Mouse (Mus musculus): ENCODE results near the gene 4921509C19Rik. TPM values are rescaled to one million over a fixed set of nuclear protein-coding genes. Genes with fewer than 3 reads are reported as not detected.
"Not testable (repeated sequence)": the region's sequence is repeated elsewhere in the genome, so short reads cannot be mapped to it uniquely, and the experiment has no call there.

4921509C19Rik gene
- total RNA-seq (2022): not detected

- not testable (repeated sequence) for DNase-seq (ENCODE audit: low spot score in 2 of 2)
These were observed at the start of gene 4921509C19Rik for GRCm38 (mm10) chr2:151476053-151476452. TSS of gene 4921509C19Rik (minus strand) at chr2:151476153.

GRCm38 (mm10) chr2:151525520-151525919, 49.6 kb upstream of the 4921509C19Rik start:
- DNase-seq (ENCODE audit: low spot score in 2 of 2): no peak

- no peak for DNase-seq (ENCODE audit: low spot score in 2 of 2)
These were observed 48.5 kb upstream of the 4921509C19Rik start for GRCm38 (mm10) chr2:151524324-151525041.

GRCm38 (mm10) chr2:151519000-151519399, 43.0 kb upstream of the 4921509C19Rik start:
- DNase-seq (ENCODE audit: low spot score in 2 of 2): no peak

- peak in 1 of 2 experiments; percentile 38 for DNase-seq (ENCODE audit: low spot score in 2 of 2)
These were observed 37.8 kb upstream of the 4921509C19Rik start for GRCm38 (mm10) chr2:151513525-151514285.

- peak; percentile 48 to 57 for DNase-seq (ENCODE audit: low spot score in 2 of 2)
These were observed 36.2 kb upstream of the 4921509C19Rik start for GRCm38 (mm10) chr2:151512199-151512598.

- DNase-seq (ENCODE audit: low spot score in 2 of 2): no peak
These were observed 28.3 kb upstream of the 4921509C19Rik start for GRCm38 (mm10) chr2:151504226-151504625.

GRCm38 (mm10) chr2:151500442-151501007, 24.6 kb upstream of the 4921509C19Rik start:
- DNase-seq (ENCODE audit: low spot score in 2 of 2): no peak

- DNase-seq (ENCODE audit: low spot score in 2 of 2): no peak
These were observed 22.4 kb upstream of the 4921509C19Rik start for GRCm38 (mm10) chr2:151498358-151498757.

- peak; percentile 92 to 97 for DNase-seq (ENCODE audit: low spot score in 2 of 2)
These were observed 18.3 kb upstream of the 4921509C19Rik start, which contains the start of gene Nsfl1c for GRCm38 (mm10) chr2:151494035-151494803. TSS of gene Nsfl1c (plus strand) at chr2:151494182.

GRCm38 (mm10) chr2:151486496-151486895, 10.5 kb upstream of the 4921509C19Rik start:
- DNase-seq (ENCODE audit: low spot score in 2 of 2): no peak

GRCm38 (mm10) chr2:151434971-151435370, 41.0 kb downstream of the 4921509C19Rik start:
- not testable (repeated sequence) for DNase-seq (ENCODE audit: low spot score in 2 of 2)

GRCm38 (mm10) chr2:151434203-151434602, 41.8 kb downstream of the 4921509C19Rik start:
- not testable (repeated sequence) for DNase-seq (ENCODE audit: low spot score in 2 of 2)

Other genes with a start within 250 kb of the 4921509C19Rik start
- gene Nsfl1c, start 18.0 kb upstream of the 4921509C19Rik start, total RNA-seq (2022): 100 to 1,000 TPM; 151 to 161 (median 153) TPM
- 100 to 1,000 TPM; 794 to 901 (median 846) TPM for gene Fkbp1a, start 66.3 kb upstream of the 4921509C19Rik start, total RNA-seq (2022)
- gene Sdcbp2, start 96.5 kb upstream of the 4921509C19Rik start, total RNA-seq (2022): 1 to 10 TPM; 1.4 to 2.2 (median 1.7) TPM
- 100 to 1,000 TPM; 348 to 418 (median 386) TPM for gene Snph, start 156.4 kb upstream of the 4921509C19Rik start, total RNA-seq (2022)
- 1 to 10 TPM; 1.8 to 2.5 (median 2.2) TPM for gene Rad21l, start 192.4 kb upstream of the 4921509C19Rik start, total RNA-seq (2022)
- 1 to 10 TPM; 4.6 to 5.8 (median 5.0) TPM for gene Tmem74b, start 225.9 kb upstream of the 4921509C19Rik start, total RNA-seq (2022)